12 mouse cellular contexts compared by ENCODE assay signal in genomic region chr16:11001703-11002659, GRCm38 (mm10). TPM values are rescaled to one million over a fixed set of nuclear protein-coding genes. Genes with fewer than 3 reads are reported as not detected.
DNase-seq lines count a peak whose midpoint lies in the region; ATAC-seq and TF ChIP-seq lines count a peak whose summit lies in the region.
"Had no signal": no experiment of that assay in that cellular context is flagged by ENCODE, and none has a peak within 500 bp of the region (broad histone marks: within the 10 kb centered on the region; RNA-seq: fewer than 3 reads in every experiment).

No protein-coding gene starts in this region.

- peak overlapping the region; percentile 20; the same call in 1 of the 2 replicates for H3K27ac ChIP-seq in ES-E14 (ENCODE audit: insufficient read depth, low read depth, low read length, poor library complexity, severe bottlenecking)
- no peak overlapping the region; the same call in 1 of the 2 replicates for H3K27ac ChIP-seq in liver, embryonic 13.5 days
- H3K27ac ChIP-seq: heart, embryonic 15.5 days had no signal

- peak; percentile 52 for DNase-seq in adrenal gland, postnatal 14 days
- DNase-seq in adrenal gland, postnatal 4 days (ENCODE audit: low spot score in 2 of 2), result no peak
- DNase-seq in ES-E14 (ENCODE audit: low read depth, low spot score), result no peak
- no peak for DNase-seq in liver, embryonic 13.5 days
- no peak for DNase-seq in spleen, adult 18-20 months
- no peak for DNase-seq in c-Kit-positive CD71-positive TER-119-positive erythroid progenitor cells, embryonic 14.5 days (ENCODE audit: low spot score)
- DNase-seq in layer of hippocampus, adult 18-20 months (ENCODE audit: low spot score in 2 of 2), result no peak
- DNase-seq: cerebellum, postnatal 36 days; thymus, postnatal 25 days had no signal

- no peak overlapping the region for H3K4me3 ChIP-seq in ES-E14 (ENCODE audit: insufficient read depth in 1 of 2, low read depth in 1 of 2, low read length in 2 of 2, poor library complexity in 1 of 2, severe bottlenecking in 1 of 2)
- H3K4me3 ChIP-seq in liver, embryonic 13.5 days (replicated peaks), result no peak overlapping the region
- H3K4me3 ChIP-seq: heart, embryonic 15.5 days had no signal

- H3K9ac ChIP-seq in ES-E14 (ENCODE audit: insufficient read depth, low read depth, low read length, poor library complexity, severe bottlenecking), result no peak overlapping the region
- no peak overlapping the region for H3K9ac ChIP-seq in liver, embryonic 13.5 days
- H3K9ac ChIP-seq: heart, embryonic 15.5 days had no signal

- peak; percentile 49 for ATAC-seq in liver, embryonic 13.5 days (ENCODE audit: low read depth)
- ATAC-seq in megakaryocyte progenitor cell, adult 5-6 weeks (replicated peaks; ENCODE audit: poor library complexity), result peak; percentile 49
- ATAC-seq: Patski had no signal

- H3K4me2 ChIP-seq in liver, embryonic 13.5 days, result no peak overlapping the region
- H3K4me2 ChIP-seq: heart, embryonic 15.5 days had no signal

- no peaks in the 10 kb centered on the region for H3K4me1 ChIP-seq in ES-E14 (ENCODE audit: control insufficient read depth in 2 of 2, insufficient read depth in 2 of 2, low read length in 2 of 2, poor library complexity in 1 of 2)
- H3K4me1 ChIP-seq in liver, embryonic 13.5 days (replicated peaks), result peaks cover 26% of the 10 kb centered on the region

- in situ Hi-C loops in ES-E14 (cut with MboI; ENCODE audit: low sequenced_read_pairs in 2 of 2, unreplicated experiment in 2 of 2), result no loop called here

- H3K27me3 ChIP-seq in liver, embryonic 13.5 days, result no peaks in the 10 kb centered on the region
- H3K27me3 ChIP-seq: heart, embryonic 15.5 days; Patski had no signal

- H3K36me3 ChIP-seq in ES-E14 (ENCODE audit: control insufficient read depth, insufficient read depth, low read length, poor library complexity, severe bottlenecking), result no peaks in the 10 kb centered on the region
- no peaks in the 10 kb centered on the region for H3K36me3 ChIP-seq in liver, embryonic 13.5 days
- H3K36me3 ChIP-seq: heart, embryonic 15.5 days had no signal

- 44% methylated on average over 7 of the region's 7 CpGs for WGBS in liver, embryonic 13.5 days (ENCODE audit: insufficient replicate concordance)

- no peaks in the 10 kb centered on the region for H3K9me3 ChIP-seq in ES-E14 (ENCODE audit: control insufficient read depth, insufficient read depth, low read depth, low read length)
- no peaks in the 10 kb centered on the region for H3K9me3 ChIP-seq in liver, embryonic 13.5 days (replicated peaks)
- H3K9me3 ChIP-seq: heart, embryonic 15.5 days had no signal

TF ChIP-seq in ES-E14, 5 proteins besides CTCF, POLR2A, EP300 and RAD21:
- TF ChIP-seq HCFC1 (IDR thresholded peaks at IDR 0.05; ENCODE audit: borderline replicate concordance, insufficient read depth, low read length), result no peak
- no peak for TF ChIP-seq MAFK (IDR thresholded peaks at IDR 0.05; ENCODE audit: insufficient read depth, low read depth, low read length)
- TF ChIP-seq CHD2 (IDR thresholded peaks at IDR 0.05; ENCODE audit: low read depth, low read length), result no peak
- TF ChIP-seq ZNF384 (IDR thresholded peaks at IDR 0.05; ENCODE audit: low read depth, low read length), result no peak
- no peak for TF ChIP-seq ZC3H11A (IDR thresholded peaks at IDR 0.05; ENCODE audit: borderline replicate concordance, low read depth, low read length)

RNA-seq across cellular contexts. Expression of gene Snn, which starts 58.8 kb away (rescaled TPM):
- total RNA-seq in adrenal gland, postnatal 14 days (2021), result 16.3 and 24.0 TPM in 2 replicates
- 10 to 100 TPM; 30.7 to 31.1 TPM for total RNA-seq in adrenal gland, postnatal 4 days (2021)
- 10.2 and 13.5 TPM in 2 replicates for total RNA-seq in ES-E14 (2012; rRNA removed)
- 2.5 and 3.0 TPM in 2 replicates for polyA plus RNA-seq in liver, embryonic 13.5 days (2015; fragmentation: Nextera tagmentation; extraction: Ambion mirVana)
- 0.59 and 2.1 TPM in 2 replicates for total RNA-seq in megakaryocyte progenitor cell, adult 5-6 weeks (2015)
- 1.2 and 2.7 TPM in 2 replicates for total RNA-seq in megakaryocyte progenitor cell, adult 5-6 weeks (2017)
- total RNA-seq in layer of hippocampus, adult 18-20 months (2021), result 100 to 1,000 TPM; 182 to 191 TPM
